Mouse (Mus musculus) stomach, embryonic 15.5 days (tissue): Measurements from ENCODE around the gene Arpc1b. TPM values are rescaled to one million over a fixed set of nuclear protein-coding genes. Genes with fewer than 3 reads are reported as not detected.
A peak's percentile ranks its signal among the peaks of the same experiment; 100 is the strongest.
"Not testable (repeated sequence)": the region's sequence is repeated elsewhere in the genome, so short reads cannot be mapped to it uniquely, and the experiment has no call there.

Source experiments
- ATAC-seq: fragments of 200-750 bp; cut with Nextera tagmentation; 2 replicates; pipeline ENCODE4 v1.8.0; 2017; ENCODE audit warnings: low read depth, moderate number of reproducible peaks, moderate TSS enrichment; ENCODE audit not compliant: insufficient read depth, low FRiP score
- H3K27ac ChIP-seq: fragments of 300-500 bp; sonication (generic); 2 replicates; pipeline ENCODE4 v1.5.1; 2015; ENCODE audit warnings: mild to moderate bottlenecking, inconsistent platforms
- H3K27me3 ChIP-seq: fragments of 300-500 bp; sonication (generic); replicated peaks from 2 replicates; pipeline ENCODE4 v1.6.1; 2015; ENCODE audit warnings: inconsistent platforms
- H3K36me3 ChIP-seq: fragments of 300-500 bp; sonication (generic); 2 replicates; pipeline ENCODE4 v1.6.1; 2015; ENCODE audit warnings: inconsistent platforms
- H3K4me1 ChIP-seq: fragments of 300-500 bp; sonication (generic); 2 replicates; pipeline ENCODE4 v1.6.1; 2015; ENCODE audit warnings: inconsistent platforms
- H3K4me2 ChIP-seq: fragments of 300-500 bp; sonication (generic); 2 replicates; pipeline ENCODE4 v1.6.1; 2015; ENCODE audit warnings: mild to moderate bottlenecking, inconsistent platforms
- H3K4me3 ChIP-seq: fragments of 300-500 bp; sonication (generic); replicated peaks from 2 replicates; pipeline ENCODE4 v1.5.1; 2015; ENCODE audit warnings: inconsistent platforms
- H3K9ac ChIP-seq: fragments of 300-500 bp; sonication (generic); 2 replicates; pipeline ENCODE4 v1.6.1; 2015; ENCODE audit warnings: inconsistent platforms
- H3K9me3 ChIP-seq: fragments of 300-500 bp; sonication (generic); 2 replicates; pipeline ENCODE4 v1.6.1; 2016; ENCODE audit warnings: inconsistent platforms
- WGBS: fragments of 180-500 bp; shearing (Covaris S2); methylation state at CpG from one replicate; pipeline ENCODE4 v1.1.7; 2015; 5-methylcytosine and 5-hydroxymethylcytosine counted together
- polyA plus RNA-seq: library from polyadenylated mRNA; unstranded; fragments of >200 nt; fragmentation: Nextera tagmentation; extraction: Ambion mirVana; gene quantifications from 2 replicates; pipeline ENCODE4 v1.2.1, GENCODE M21; 2015

Arpc1b gene
- polyA plus RNA-seq, 1 experiment from 2014 or later = 405 TPM

- Histone ChIP-seq H3K9ac (0 out of 2 replicates have a peak overlapping the region, but pooled peaks have one; percentile 10), H3K4me1 (peaks cover 23% of the 10 kb centered on the region), H3K27me3 (no peaks in the 10 kb centered on the region), H3K4me2 (peak overlapping the region; percentile 90), H3K36me3 (peaks cover 2% of the 10 kb centered on the region; the same call in 1 of the 2 replicates), H3K27ac (peak overlapping the region; percentile 91), H3K4me3 (peak overlapping the region; percentile 16), H3K9me3 (no peaks in the 10 kb centered on the region)
- no peak for ATAC-seq
- 83% methylated on average over 5 of the region's 5 CpGs for WGBS
Measured at GRCm38 (mm10) chr5:145115736-145116135, 1.7 kb downstream of the Arpc1b start.

- H3K27me3 ChIP-seq = no peaks in the 10 kb centered on the region
- 12% methylated on average over 4 of the region's 4 CpGs for WGBS
- H3K4me1 ChIP-seq = peaks cover 23% of the 10 kb centered on the region
- ATAC-seq = peak; percentile 27; the same call in 1 of the 2 replicates
- no peaks in the 10 kb centered on the region for H3K9me3 ChIP-seq
- H3K4me2 ChIP-seq = peak overlapping the region; percentile 41
- peak overlapping the region; percentile 91 for H3K27ac ChIP-seq
- H3K9ac ChIP-seq = peak overlapping the region; percentile 10; the same call in 1 of the 2 replicates
- H3K36me3 ChIP-seq = no peaks in the 10 kb centered on the region
- H3K4me3 ChIP-seq = peak overlapping the region; percentile 16; the same call in 1 of the 2 replicates
Measured at GRCm38 (mm10) chr5:145116316-145116715, 2.3 kb downstream of the Arpc1b start.

GRCm38 (mm10) chr5:145116916-145117315, 2.9 kb downstream of the Arpc1b start:
- ATAC-seq = no peak
- H3K9ac ChIP-seq = peak overlapping the region; percentile 3; the same call in 1 of the 2 replicates

GRCm38 (mm10) chr5:145118005-145118404, 4.0 kb downstream of the Arpc1b start:
- Histone ChIP-seq H3K4me1 (peaks cover 23% of the 10 kb centered on the region), H3K27me3 (no peaks in the 10 kb centered on the region), H3K9ac (no peak overlapping the region), H3K4me2 (no peak overlapping the region), H3K36me3 (0 out of 2 replicates have a peak, but pooled peaks cover 7% of the 10 kb centered on the region), H3K4me3 (no peak overlapping the region), H3K9me3 (no peaks in the 10 kb centered on the region), H3K27ac (no peak overlapping the region)
- no peak for ATAC-seq
- WGBS = 49% methylated on average over 6 of the region's 6 CpGs

More at GRCm38 (mm10) chr5:145116916-145117315, 2.9 kb downstream of the Arpc1b start:
- Histone ChIP-seq H3K4me2 (peak overlapping the region; percentile 41), H3K4me3 (peak overlapping the region; percentile 16; the same call in 1 of the 2 replicates), H3K36me3 (0 out of 2 replicates have a peak, but pooled peaks cover under 1% of the 10 kb centered on the region), H3K4me1 (peaks cover 23% of the 10 kb centered on the region), H3K27ac (peak overlapping the region; percentile 91), H3K27me3 (no peaks in the 10 kb centered on the region), H3K9me3 (no peaks in the 10 kb centered on the region)
- 48% methylated on average over 10 of the region's 10 CpGs for WGBS

- no peaks in the 10 kb centered on the region for H3K9me3 ChIP-seq
- no peak overlapping the region for H3K27ac ChIP-seq
- no peaks in the 10 kb centered on the region for H3K27me3 ChIP-seq
- H3K36me3 ChIP-seq = 0 out of 2 replicates have a peak, but pooled peaks cover 7% of the 10 kb centered on the region
- H3K4me1 ChIP-seq = peaks cover 23% of the 10 kb centered on the region
- no peak overlapping the region for H3K9ac ChIP-seq
- ATAC-seq = no peak
- 89% methylated on average over 5 of the region's 5 CpGs for WGBS
- H3K4me2 ChIP-seq = no peak overlapping the region
- H3K4me3 ChIP-seq = no peak overlapping the region
Measured at GRCm38 (mm10) chr5:145118461-145118860, 4.4 kb downstream of the Arpc1b start.

GRCm38 (mm10) chr5:145119385-145119784, 5.4 kb downstream of the Arpc1b start:
- ATAC-seq = no peak
- Histone ChIP-seq H3K27ac (no peak overlapping the region), H3K4me1 (peaks cover 20% of the 10 kb centered on the region), H3K4me2 (no peak overlapping the region), H3K4me3 (no peak overlapping the region), H3K27me3 (no peaks in the 10 kb centered on the region), H3K9me3 (no peaks in the 10 kb centered on the region), H3K9ac (no peak overlapping the region), H3K36me3 (peaks cover 14% of the 10 kb centered on the region)
- WGBS = 90% methylated on average over 2 of the region's 2 CpGs

- no peak overlapping the region for H3K27ac ChIP-seq
- H3K4me1 ChIP-seq = peaks cover 13% of the 10 kb centered on the region
- no peaks in the 10 kb centered on the region for H3K9me3 ChIP-seq
- ATAC-seq = no peak
- no peak overlapping the region for H3K9ac ChIP-seq
- WGBS = 62% methylated on average over 7 of the region's 7 CpGs
- H3K27me3 ChIP-seq = no peaks in the 10 kb centered on the region
- no peak overlapping the region for H3K4me2 ChIP-seq
- H3K36me3 ChIP-seq = peaks cover 27% of the 10 kb centered on the region
- H3K4me3 ChIP-seq = no peak overlapping the region
Measured at GRCm38 (mm10) chr5:145120921-145121320, 6.9 kb downstream of the Arpc1b start.

- Histone ChIP-seq H3K36me3 (peaks cover 44% of the 10 kb centered on the region), H3K9me3 (no peaks in the 10 kb centered on the region), H3K9ac (no peak overlapping the region), H3K27ac (no peak overlapping the region), H3K27me3 (no peaks in the 10 kb centered on the region), H3K4me2 (no peak overlapping the region), H3K4me3 (no peak overlapping the region), H3K4me1 (no peaks in the 10 kb centered on the region)
- 95% methylated on average over 19 of the region's 19 CpGs for WGBS
- no peak for ATAC-seq
Measured at GRCm38 (mm10) chr5:145123396-145123795, 9.4 kb downstream of the Arpc1b start.

GRCm38 (mm10) chr5:145126580-145126979, 12.6 kb downstream of the Arpc1b start:
- Histone ChIP-seq H3K4me1 (no peaks in the 10 kb centered on the region), H3K4me2 (no peak overlapping the region), H3K27ac (no peak overlapping the region), H3K4me3 (no peak overlapping the region), H3K9me3 (no peaks in the 10 kb centered on the region), H3K27me3 (no peaks in the 10 kb centered on the region), H3K36me3 (peaks cover 72% of the 10 kb centered on the region), H3K9ac (no peak overlapping the region)
- 90% methylated on average over 9 of the region's 9 CpGs for WGBS
- no peak for ATAC-seq

- Histone ChIP-seq H3K27ac (no peak overlapping the region), H3K4me1 (no peaks in the 10 kb centered on the region), H3K4me2 (no peak overlapping the region), H3K4me3 (no peak overlapping the region), H3K36me3 (peaks cover 86% of the 10 kb centered on the region), H3K9me3 (no peaks in the 10 kb centered on the region), H3K27me3 (no peaks in the 10 kb centered on the region), H3K9ac (no peak overlapping the region)
- WGBS = 91% methylated on average over 4 of the region's 4 CpGs
- no peak for ATAC-seq
Measured at GRCm38 (mm10) chr5:145129124-145129523, 15.1 kb downstream of the Arpc1b start.

- H3K4me2 ChIP-seq, ATAC-seq, H3K9ac ChIP-seq, H3K9me3 ChIP-seq, H3K27ac ChIP-seq, H3K4me1 ChIP-seq, H3K27me3 ChIP-seq, H3K4me3 ChIP-seq: not testable (repeated sequence)
- peaks cover 85% of the 10 kb centered on the region for H3K36me3 ChIP-seq
- WGBS = 85% methylated on average over 6 of the region's 6 CpGs
Measured at GRCm38 (mm10) chr5:145129773-145130172, 15.8 kb downstream of the Arpc1b start.

- Histone ChIP-seq H3K4me1 (no peaks in the 10 kb centered on the region), H3K36me3 (peaks cover 81% of the 10 kb centered on the region), H3K4me3 (no peak overlapping the region), H3K4me2 (no peak overlapping the region), H3K9ac (no peak overlapping the region), H3K9me3 (no peaks in the 10 kb centered on the region), H3K27me3 (no peaks in the 10 kb centered on the region), H3K27ac (no peak overlapping the region)
- WGBS = 85% methylated on average over 11 of the region's 11 CpGs
- no peak for ATAC-seq
Measured at GRCm38 (mm10) chr5:145130191-145130590, 16.2 kb downstream of the Arpc1b start.

- no peak overlapping the region for H3K27ac ChIP-seq
- H3K9me3 ChIP-seq = no peaks in the 10 kb centered on the region
- H3K36me3 ChIP-seq = peaks cover 75% of the 10 kb centered on the region
- no peak overlapping the region for H3K9ac ChIP-seq
- no peak overlapping the region for H3K4me2 ChIP-seq
- 85% methylated on average over 3 of the region's 3 CpGs for WGBS
- H3K4me3 ChIP-seq = no peak overlapping the region
- H3K4me1 ChIP-seq = no peaks in the 10 kb centered on the region
- H3K27me3 ChIP-seq = no peaks in the 10 kb centered on the region
- ATAC-seq = no peak
Measured at GRCm38 (mm10) chr5:145130995-145131394, 17.0 kb downstream of the Arpc1b start.
